Comparison of ENCODE assay signal across 9 mouse cellular contexts in genomic region chr11:105331732-105332131, GRCm38 (mm10). TPM values are rescaled to one million over a fixed set of nuclear protein-coding genes. Genes with fewer than 3 reads are reported as not detected.
DNase-seq lines count a peak whose midpoint lies in the region; ATAC-seq lines count a peak whose summit lies in the region.
"Had no signal": no experiment of that assay in that cellular context is flagged by ENCODE, and none has a peak within 500 bp of the region (broad histone marks: within the 10 kb centered on the region; RNA-seq: fewer than 3 reads in every experiment).

No protein-coding gene starts in this region.

- ATAC-seq in intestine, embryonic 15.5 days = 0 out of 2 replicates have a peak, but pooled peaks have one; percentile 22
- ATAC-seq in neural tube, embryonic 11.5 days (ENCODE audit: insufficient read depth, low FRiP score, low TSS enrichment) = no peak; the same call in 1 of the 2 replicates

- no peak overlapping the region for H3K27ac ChIP-seq in intestine, embryonic 15.5 days
- H3K27ac ChIP-seq in neural tube, embryonic 11.5 days (ENCODE audit: low read depth, low read length) = no peak overlapping the region
- H3K27ac ChIP-seq: liver, embryonic 13.5 days had no signal

- H3K4me1 ChIP-seq in intestine, embryonic 15.5 days (replicated peaks) = peaks cover 6% of the 10 kb centered on the region
- no peaks in the 10 kb centered on the region for H3K4me1 ChIP-seq in neural tube, embryonic 11.5 days (ENCODE audit: control insufficient read depth, insufficient read depth, low read length)
- H3K4me1 ChIP-seq: liver, embryonic 13.5 days had no signal

- 29% methylated on average over 10 of the region's 10 CpGs for WGBS in intestine, embryonic 15.5 days
- WGBS in neural tube, embryonic 11.5 days = 48% methylated on average over 10 of the region's 10 CpGs

- peak; percentile 34 for DNase-seq in embryo, embryonic 11 days
- no peak for DNase-seq in embryo, embryonic 10 days (ENCODE audit: low spot score)
- DNase-seq in urinary bladder, postnatal 14 days (ENCODE audit: low spot score) = peak; percentile 66
- no peak for DNase-seq in urinary bladder, adult 18-20 months (ENCODE audit: low spot score in 2 of 2)
- peak; percentile 49 for DNase-seq in neural tube, embryonic 11.5 days (ENCODE audit: low spot score)
- no peak for DNase-seq in spleen, postnatal 36 days (ENCODE audit: low spot score in 2 of 2)
- DNase-seq in layer of hippocampus, postnatal 25 days (ENCODE audit: extremely low spot score in 1 of 2, low spot score in 1 of 2) = no peak
- DNase-seq: liver, embryonic 13.5 days had no signal

- no peak overlapping the region for H3K9ac ChIP-seq in intestine, embryonic 15.5 days
- no peak overlapping the region for H3K9ac ChIP-seq in neural tube, embryonic 11.5 days (ENCODE audit: low read length)
- H3K9ac ChIP-seq: liver, embryonic 13.5 days had no signal

- H3K4me2 ChIP-seq in intestine, embryonic 15.5 days (replicated peaks) = no peak overlapping the region
- H3K4me2 ChIP-seq in neural tube, embryonic 11.5 days (ENCODE audit: low read depth) = no peak overlapping the region
- H3K4me2 ChIP-seq: liver, embryonic 13.5 days had no signal

- no peak overlapping the region for H3K4me3 ChIP-seq in intestine, embryonic 15.5 days (replicated peaks)
- H3K4me3 ChIP-seq in neural tube, embryonic 11.5 days (ENCODE audit: low read depth, low read length) = no peak overlapping the region
- H3K4me3 ChIP-seq: liver, embryonic 13.5 days had no signal

- H3K36me3 ChIP-seq in intestine, embryonic 15.5 days = no peaks in the 10 kb centered on the region
- H3K36me3 ChIP-seq in neural tube, embryonic 11.5 days (ENCODE audit: control insufficient read depth, insufficient read depth, low read length) = no peaks in the 10 kb centered on the region
- H3K36me3 ChIP-seq: liver, embryonic 13.5 days had no signal

- no peaks in the 10 kb centered on the region for H3K9me3 ChIP-seq in intestine, embryonic 15.5 days
- H3K9me3 ChIP-seq in neural tube, embryonic 11.5 days (ENCODE audit: control insufficient read depth, low read length) = no peaks in the 10 kb centered on the region
- H3K9me3 ChIP-seq: liver, embryonic 13.5 days had no signal

- no peaks in the 10 kb centered on the region for H3K27me3 ChIP-seq in intestine, embryonic 15.5 days (replicated peaks)
- H3K27me3 ChIP-seq in neural tube, embryonic 11.5 days (ENCODE audit: control insufficient read depth, insufficient read depth, low read length) = no peaks in the 10 kb centered on the region
- H3K27me3 ChIP-seq: liver, embryonic 13.5 days had no signal

RNA-seq across cellular contexts. Expression of gene Mrc2, which starts 39.3 kb away (rescaled TPM):
- 9.1 and 9.9 TPM in 2 replicates for polyA plus RNA-seq in intestine, embryonic 15.5 days (2015; fragmentation: Nextera tagmentation; extraction: Ambion mirVana)
- polyA plus RNA-seq in neural tube, embryonic 11.5 days (2014; fragmentation: Nextera tagmentation; extraction: Ambion mirVana) = 9.3 and 10.7 TPM in 2 replicates
- 1 to 10 TPM; 3.7 to 5.0 TPM for total RNA-seq in layer of hippocampus, postnatal 25 days (2021)

Comparison
In these comparisons a context has a peak if more than half of its experiments do, and no peak if none do; other contexts are left out.
1. DNase-seq: peak in embryo, embryonic 11 days (single experiment), urinary bladder, postnatal 14 days (single experiment) and neural tube, embryonic 11.5 days (single experiment); none in embryo, embryonic 10 days (single experiment), urinary bladder, adult 18-20 months (0 of 2), spleen, postnatal 36 days (0 of 2) and layer of hippocampus, postnatal 25 days (0 of 2).